Mouse (Mus musculus): Measurements from ENCODE around the gene Mchr1.
"Not testable (repeated sequence)": the region's sequence is repeated elsewhere in the genome, so short reads cannot be mapped to it uniquely, and the experiment has no call there.

The Mchr1 gene

DNA sequence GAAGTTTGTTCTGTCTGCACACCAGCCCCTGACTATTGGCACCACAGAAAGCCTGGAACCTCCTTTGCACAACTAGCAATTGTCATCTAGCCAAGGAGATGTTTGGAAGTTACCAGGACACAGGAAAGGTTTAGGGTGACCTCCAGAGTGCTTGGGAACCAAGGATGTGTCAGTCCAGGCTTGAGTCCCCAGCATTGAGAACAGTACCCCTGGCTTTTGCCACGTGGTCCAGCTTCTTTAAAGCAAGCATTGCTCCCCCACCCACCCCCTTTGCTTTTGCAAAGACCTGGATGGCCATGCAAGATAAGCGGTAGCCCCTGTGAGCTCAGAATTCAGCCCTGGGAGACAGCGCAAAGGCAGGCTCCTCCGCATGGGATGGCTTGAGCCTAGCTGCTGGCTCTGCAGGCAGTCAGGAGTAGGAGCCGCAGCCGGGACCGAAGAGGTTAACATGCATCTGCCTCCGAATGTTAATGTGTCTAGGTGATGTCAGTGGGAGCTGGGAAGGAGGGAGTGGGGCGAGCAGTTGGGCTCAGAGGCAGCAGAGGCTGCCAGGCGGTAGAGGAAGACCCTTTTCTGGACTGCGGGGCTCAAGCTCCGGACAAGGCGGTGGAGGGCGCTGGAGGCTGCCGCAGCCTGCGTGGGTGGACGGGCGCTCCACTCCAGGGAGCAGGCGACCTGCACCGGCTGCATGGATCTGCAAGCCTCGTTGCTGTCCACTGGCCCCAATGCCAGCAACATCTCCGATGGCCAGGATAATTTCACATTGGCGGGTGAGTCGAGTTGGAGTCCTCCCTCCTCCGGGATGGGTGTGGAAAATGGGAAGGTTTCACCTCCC, at the start of gene Mchr1:
TSS of gene Mchr1 (plus strand) at position 414 of the 835 bp plus-strand sequence.
- in situ Hi-C loops (cut with MboI, MseI): loop anchor here (10.0 kb wide), 2 partner anchors 339 to 1619 kb away; no protein-coding TSS in a partner anchor

DNA sequence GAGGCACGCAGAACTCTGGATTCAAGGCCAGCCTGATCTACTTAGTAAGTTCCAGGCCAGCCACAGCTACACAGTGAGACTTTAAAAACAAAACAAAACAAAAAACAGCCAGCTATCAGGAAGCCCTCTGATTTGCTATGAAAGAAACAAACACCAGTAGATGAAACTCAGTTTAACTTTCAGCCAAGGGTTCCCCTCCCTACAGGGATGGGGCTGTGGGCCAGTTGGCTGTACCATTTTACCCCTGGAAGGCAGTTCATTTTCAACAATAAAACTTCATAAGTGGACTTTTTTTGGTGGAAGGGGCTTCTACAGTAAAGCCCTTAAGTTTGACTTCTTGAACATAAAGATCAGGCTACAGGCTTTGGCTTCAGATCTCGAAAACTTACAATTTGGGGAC, 46.2 kb upstream of the Mchr1 start:
- in situ Hi-C loops (cut with MboI, MseI): no loop called here

DNA sequence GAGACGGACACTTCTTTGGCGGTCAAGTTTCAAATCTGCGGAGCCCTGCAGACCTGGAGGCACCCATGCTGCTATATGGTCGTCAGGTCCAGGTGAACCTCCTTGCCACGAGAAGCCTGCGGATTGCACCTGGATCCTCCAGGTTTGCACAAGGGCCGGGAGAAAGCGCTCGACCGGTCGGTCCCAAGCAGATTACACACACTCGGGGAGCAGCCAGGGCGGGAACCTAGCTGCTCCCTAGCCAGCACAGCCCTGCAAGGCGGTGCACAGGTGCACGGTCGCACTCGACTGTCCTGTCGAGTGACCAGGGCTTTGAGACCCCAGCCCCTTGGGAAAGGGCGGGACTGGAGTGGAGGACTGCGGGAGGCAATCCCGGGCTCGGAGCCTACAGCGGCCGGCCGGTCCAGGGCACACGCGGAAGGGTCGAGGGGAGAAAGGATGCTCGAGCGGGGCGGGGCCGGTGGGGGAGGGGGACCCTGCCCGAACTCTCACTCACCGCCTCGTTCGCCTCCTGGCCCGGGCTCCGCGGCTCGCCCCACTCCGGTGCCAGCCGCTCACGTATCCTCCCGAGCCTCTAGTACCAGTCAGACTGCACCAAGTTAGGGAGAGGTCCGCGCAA, 45.2 kb upstream of the Mchr1 start:
- in situ Hi-C loops (cut with MboI, MseI): no loop called here

DNA sequence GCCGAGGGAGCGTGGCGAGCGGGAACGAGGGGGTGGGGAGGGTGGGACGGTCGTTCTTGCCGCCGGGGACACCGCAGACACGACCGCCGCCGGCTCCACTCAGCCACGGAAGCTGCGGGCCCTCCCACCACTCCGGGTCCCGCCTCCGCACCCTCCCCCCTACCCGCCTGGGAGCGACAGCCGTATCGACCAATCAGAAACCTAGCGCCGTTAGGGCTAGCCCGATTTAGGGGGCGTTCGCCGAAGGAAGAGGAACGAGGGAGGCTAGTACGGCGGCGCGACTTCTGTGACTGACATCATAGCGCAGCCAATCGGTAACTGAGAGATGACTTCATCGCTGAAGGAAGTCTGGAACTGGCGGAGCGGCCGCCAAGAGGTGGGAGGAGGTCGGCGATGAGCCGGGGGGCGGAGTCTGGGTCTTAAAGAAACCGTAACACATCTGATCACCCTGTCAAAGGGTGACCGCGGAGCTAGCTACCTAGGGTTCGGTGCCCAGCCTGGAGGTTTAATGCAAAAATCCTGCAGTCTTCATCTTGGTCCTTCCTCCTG, 44.6 kb upstream of the Mchr1 start, which contains the start of gene Mrtfa:
TSS of gene Mrtfa (minus strand) at position 128 of the 549 bp plus-strand sequence.
- in situ Hi-C loops (cut with MboI, MseI): no loop called here

DNA sequence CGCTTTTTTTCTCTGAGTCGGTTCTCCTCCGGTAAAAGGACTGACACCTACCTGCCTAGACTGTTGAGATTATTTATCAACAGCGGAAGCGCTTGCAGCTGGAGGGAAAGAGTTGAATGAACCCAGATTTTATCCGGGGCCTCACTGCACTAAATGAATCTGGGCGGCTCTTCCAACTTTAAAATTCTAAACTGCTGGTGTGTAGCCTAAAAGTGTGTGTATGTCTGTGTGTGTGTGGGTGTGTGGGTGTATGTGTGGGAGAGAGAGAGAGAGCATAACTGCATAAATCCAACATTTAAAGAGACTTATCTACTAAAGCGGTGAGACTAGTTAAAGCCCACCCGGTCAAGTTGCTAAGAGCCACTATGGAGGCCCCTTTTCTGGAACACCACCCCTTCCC, 44.0 kb upstream of the Mchr1 start:
- in situ Hi-C loops (cut with MboI, MseI): no loop called here

DNA sequence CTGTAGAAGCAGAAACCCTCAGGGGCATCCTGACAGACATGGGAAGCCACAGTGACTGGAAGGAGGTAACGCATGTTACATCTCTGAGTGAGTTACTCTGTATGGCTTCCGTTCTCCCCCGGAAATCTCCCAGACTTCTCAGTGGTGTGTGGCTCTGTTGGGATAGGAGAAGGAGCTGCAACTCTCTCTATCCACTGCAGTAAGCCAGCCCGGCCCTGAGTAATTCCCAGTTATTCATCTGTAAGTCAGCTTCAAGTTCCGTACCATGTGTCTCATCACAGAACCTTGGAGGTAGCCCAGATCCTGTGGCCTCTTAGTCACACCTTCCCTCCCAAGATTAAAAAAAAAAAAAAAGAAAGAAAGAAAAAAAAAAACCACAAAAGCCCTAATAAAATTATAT, 43.0 kb upstream of the Mchr1 start:
- in situ Hi-C loops (cut with MboI, MseI): no loop called here

DNA sequence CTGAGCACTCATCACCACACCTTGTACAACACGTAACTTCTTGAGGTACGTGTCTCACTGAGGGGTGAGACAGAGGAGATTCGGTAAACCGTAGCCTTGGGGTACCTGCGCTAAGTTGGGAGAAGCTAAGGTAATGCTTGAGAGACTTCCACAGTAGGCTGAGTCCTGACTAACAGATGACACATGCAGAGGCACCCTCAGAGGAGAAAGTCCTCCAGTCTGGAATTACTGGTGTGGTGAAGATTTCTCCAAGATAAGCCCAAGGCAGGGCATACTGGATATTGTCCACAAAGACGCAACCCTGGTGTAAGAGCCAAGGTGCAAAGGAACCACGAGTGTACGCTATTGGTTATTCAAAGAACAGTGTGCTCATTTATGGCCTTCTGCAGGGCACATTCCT, 42.4 kb upstream of the Mchr1 start:
- in situ Hi-C loops (cut with MboI, MseI): no loop called here

DNA sequence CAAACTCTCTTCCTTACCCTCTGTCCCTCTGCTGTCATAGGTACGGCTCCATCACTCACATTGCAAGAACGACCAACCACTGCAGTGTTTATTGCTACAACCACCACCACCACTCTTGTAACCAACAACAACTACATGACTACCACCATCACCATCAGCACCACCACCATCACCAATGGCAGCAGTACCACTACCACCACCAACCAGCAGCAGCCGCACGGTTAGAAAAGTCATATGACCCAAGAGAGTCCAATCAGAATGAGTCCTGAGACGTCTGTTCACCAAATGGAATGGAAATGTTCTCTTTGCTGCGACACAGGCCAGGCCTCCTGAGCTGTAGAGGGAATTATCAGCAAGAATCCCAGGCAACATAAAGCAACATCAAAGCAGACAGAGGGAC, 40.5 kb upstream of the Mchr1 start:
- in situ Hi-C loops (cut with MboI, MseI): loop anchor here (5.0 kb wide), 1 partner anchor 122 kb away; no protein-coding TSS in a partner anchor

DNA sequence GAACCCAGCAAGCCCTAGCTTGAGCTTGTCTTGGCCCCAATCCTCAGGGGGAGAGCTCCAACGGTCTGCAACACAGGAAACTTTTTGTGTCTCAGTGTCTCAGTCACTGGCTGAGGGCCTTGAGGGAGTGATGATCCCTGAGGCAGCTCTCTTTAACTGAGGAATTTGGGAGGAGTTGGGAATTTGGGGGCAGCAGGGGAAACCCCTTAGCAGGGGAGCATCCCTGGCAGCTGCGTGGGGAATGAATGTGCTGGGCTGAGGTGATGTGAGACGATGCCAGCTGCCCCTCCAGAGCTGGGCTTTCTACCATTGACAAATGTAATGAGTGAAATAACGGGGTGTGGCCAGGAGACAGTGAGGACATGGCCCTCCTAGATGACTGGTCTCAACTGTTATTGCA, 39.9 kb upstream of the Mchr1 start:
- in situ Hi-C loops (cut with MboI, MseI): loop anchor here (5.0 kb wide), 1 partner anchor 123 kb away; no protein-coding TSS in a partner anchor

DNA sequence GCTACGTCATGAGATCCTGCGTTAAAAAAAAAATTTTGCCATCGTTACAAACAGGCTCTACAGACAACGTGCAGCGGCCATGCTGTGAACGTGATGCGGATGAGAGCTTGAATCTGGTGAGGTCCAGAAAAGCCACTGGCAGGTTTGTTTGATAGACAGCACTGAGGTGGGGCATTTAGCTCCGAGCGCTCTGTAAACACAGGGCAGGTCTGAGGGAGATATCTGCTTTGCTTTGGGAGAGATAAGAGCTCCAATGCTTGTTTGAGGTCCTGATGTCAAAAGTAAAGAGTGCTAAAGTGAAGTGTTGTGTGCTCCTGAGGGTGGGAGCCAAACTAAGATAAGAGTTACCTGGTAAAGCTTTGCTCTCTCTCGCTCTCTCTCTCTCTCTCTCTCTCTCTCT, 38.1 kb upstream of the Mchr1 start:
- in situ Hi-C loops (cut with MboI, MseI): loop anchor here (5.0 kb wide), 1 partner anchor 125 kb away; no protein-coding TSS in a partner anchor

DNA sequence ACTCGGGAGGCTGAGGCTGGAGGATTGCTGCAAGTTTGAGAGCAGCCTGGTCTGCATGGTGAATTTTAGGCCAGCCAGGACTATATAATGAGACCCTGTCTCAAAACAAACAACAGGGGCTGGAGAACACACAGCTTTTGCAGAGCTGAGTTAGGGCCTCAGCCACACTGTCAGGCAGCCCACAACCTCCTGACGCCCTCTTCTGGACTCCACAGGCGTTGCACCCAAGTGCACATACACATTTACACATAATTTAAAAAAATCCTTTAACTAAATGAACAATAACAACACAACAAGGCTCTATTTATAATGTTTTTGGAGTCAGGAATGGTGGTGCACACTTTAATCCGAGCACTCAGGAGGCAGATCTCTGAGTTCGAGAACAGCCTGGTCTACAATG, 36.9 kb upstream of the Mchr1 start:
- in situ Hi-C loops (cut with MboI, MseI): loop anchor here (5.0 kb wide), 1 partner anchor 126 kb away; no protein-coding TSS in a partner anchor

DNA sequence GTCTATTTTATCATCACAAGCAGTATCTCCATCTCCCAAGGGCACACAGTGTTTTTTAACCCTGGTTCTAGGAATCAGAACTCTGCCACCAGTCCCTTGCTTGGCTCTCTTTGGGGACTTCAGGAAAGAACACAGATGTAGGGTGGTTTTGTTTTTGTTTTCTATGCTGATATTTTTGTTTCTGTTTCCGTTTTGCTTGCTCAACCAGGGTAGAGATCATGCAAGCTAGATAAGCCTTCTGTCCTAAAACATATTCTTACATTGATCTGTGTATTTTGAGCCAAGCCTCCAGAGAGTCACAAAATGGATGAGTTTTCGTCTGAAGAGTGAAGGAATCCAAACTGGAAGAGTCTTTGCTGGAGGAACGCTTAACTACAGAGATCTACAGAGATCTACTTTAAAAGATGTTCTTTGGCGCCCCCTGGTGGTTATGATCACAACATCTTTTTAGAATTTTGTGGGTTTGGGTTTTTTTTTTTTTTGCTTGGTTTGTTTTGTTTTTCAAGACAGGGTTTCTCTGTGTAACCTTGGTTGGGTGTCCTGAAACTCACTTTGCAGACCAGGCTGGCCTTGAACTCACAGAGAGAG, 35.8 kb upstream of the Mchr1 start:
- in situ Hi-C loops (cut with MboI, MseI): loop anchor here (5.0 kb wide), 1 partner anchor 127 kb away; no protein-coding TSS in a partner anchor

DNA sequence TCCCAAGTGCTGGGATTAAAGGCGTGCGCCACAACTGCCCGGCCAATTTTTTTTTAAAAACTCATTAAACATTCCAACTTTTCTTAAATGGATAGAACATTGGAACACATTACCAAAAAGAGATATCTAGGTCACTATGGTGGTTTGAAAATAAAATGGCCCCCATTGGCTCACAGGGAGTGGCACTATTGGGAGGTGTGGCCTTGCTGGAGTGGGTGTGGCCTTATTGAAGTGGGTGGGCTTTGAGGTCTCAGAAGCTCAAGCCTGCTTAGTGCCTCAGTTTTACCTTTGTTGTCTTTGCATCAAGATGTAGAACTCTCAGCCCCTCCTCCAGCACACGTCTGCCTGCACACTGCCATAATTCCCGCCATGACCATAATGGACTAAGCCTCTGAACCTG, 32.8 kb upstream of the Mchr1 start:
- in situ Hi-C loops (cut with MboI, MseI): no loop called here

DNA sequence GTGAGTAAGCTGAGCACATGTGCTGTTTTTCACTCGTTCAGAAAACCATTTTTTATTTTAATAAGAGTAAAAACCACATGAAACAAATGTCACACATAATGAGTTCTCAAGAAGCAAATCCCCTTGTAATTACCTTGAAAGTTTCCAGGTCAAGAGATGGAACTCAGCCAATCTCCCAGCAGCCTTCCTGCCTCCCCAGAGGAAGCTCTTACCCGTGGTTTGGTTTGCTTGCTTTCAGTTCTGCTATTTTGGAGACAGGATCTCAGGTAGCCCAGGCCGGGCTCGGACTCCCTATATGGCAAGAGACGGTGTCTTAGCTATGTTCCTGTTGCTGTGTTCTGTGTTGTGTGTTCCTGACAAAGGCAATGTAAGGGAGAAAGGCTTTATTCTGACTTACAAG, 24.8 kb upstream of the Mchr1 start:
- in situ Hi-C loops (cut with MboI, MseI): no loop called here

DNA sequence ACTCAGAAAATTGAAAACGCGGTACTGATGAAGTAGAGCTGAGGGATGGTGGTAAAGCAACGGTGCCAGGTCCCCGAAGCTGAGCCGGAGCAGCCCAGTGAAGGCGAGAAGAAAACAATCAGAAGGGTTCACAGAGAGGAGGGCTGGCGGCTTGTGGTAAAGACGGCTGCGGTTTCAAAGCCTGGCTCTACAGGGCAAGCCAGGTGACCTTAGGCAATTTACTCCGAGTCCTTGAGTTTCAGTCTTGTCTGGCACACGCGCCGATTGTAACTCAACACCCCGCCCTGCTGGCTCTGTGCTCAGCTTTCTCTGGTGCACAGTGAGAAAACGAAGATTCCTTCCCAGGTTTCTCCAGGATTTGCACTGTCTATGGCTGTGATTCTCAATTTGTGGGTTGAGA, 22.3 kb upstream of the Mchr1 start:
- in situ Hi-C loops (cut with MboI, MseI): no loop called here

DNA sequence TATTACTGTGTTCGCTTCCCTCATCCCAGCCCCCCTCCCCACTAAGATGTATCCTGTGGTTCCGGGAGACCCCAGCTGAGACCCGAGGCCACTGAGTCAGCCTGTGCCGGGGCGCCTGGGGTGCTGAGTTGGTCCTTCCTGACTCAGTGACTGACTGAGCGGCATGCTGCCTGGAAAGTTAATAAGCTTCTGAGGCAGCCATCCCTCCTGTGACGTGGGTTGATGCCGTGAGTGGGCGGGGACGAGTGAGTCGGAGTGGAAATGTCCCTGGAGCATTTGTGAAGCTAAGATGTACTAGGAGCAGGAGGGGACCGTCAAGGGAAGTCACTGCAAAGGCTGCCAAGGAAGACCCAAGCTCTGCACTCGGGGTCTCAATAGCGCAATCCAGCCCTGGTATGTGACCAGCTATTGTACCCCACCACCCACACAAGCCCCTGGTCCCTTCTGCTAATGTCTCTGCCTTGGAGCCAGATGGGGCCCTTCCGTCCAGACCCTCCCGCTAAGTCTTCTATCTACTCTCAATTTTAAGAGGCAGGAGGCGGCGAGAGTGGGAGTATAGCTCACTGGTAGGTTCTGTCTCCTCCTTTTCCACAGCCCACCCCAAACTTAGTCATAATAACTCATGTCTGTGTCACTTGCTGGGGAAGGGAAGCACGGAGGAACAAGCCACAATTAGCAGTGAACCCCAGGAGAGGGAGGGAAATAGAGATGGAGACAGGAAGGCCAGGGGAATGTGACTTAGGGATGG, 18.2 kb upstream of the Mchr1 start:
- in situ Hi-C loops (cut with MboI, MseI): no loop called here

DNA sequence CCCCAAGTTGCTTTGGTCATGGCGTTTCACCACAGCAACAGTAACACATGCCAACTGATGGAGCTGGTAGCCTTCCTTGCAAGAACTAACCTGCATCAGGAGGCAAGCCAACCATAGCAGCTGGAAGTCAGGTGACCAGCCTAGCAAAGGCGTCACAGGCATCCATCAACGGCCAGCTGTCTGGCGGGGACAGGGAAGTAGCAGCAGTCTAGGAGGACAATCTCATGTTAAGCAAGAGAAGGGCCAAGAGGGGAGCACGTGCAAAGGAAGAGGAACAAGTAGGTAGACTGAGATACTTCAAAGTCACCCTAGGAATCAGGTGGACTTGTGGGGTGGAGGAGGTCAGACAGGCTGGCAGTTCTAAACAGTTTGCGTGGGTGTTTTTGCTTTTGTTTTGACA, 16.2 kb upstream of the Mchr1 start:
- in situ Hi-C loops (cut with MboI, MseI): no loop called here

DNA sequence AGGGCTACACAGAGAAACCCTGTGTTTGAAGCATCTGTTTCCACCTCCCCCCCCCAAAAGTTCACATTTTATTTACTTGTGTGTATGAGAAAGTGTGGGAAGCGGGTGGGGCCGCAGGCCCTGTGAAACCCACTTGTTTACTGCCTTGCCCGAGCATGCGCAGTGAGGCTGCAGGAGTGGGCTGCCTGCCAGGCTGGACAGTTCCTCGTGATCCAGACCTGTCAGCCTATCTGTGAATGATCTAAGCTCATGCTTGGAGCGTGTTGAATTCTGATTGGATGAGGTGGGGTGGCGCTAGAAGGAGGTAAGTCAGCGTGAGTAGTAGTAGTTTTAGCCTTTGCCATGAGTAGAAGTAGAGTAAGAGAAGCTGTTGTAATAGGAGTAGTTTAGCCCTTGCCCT, 15.2 kb upstream of the Mchr1 start:
- in situ Hi-C loops (cut with MboI, MseI): not testable (repeated sequence)

DNA sequence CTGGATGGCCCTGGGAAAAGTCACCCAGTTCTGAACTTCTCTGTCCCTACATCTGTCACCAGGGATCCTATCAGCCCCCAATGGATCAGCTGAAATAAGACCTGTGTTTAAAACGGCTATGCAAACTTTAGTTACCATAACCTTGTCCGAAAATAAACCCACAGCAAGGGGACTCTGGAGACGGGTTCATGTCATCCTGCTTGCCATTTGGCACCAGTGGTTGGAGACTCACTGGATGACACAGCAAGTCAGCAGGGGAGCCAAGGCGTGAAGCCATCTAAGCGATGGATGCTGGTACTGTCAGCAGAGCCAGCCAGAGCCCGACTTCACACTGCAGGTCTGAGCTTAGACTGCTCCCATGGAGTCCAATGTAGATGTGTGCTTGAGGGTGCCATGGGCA, 13.9 kb upstream of the Mchr1 start:
- in situ Hi-C loops (cut with MboI, MseI): no loop called here

DNA sequence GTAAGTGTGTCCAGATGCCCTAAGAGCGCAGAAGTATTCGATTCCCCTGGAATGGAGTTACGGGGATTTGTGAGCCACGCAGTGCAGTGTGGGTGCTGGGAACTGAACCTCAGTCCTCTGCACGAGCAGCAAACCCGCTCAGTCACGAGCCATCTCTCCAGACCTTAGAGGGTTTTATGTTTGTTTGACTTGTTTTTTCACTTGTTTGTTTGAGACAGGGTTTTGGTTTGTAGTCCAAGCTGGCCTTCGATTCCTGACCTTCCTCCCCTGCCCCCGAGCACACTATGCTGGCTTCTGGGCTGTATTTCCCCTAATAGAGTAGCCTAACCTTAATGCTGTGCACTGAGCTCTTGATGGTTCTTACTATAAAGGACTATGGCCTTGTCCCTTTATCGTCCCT, 10.3 kb upstream of the Mchr1 start:
- in situ Hi-C loops (cut with MboI, MseI): no loop called here

DNA sequence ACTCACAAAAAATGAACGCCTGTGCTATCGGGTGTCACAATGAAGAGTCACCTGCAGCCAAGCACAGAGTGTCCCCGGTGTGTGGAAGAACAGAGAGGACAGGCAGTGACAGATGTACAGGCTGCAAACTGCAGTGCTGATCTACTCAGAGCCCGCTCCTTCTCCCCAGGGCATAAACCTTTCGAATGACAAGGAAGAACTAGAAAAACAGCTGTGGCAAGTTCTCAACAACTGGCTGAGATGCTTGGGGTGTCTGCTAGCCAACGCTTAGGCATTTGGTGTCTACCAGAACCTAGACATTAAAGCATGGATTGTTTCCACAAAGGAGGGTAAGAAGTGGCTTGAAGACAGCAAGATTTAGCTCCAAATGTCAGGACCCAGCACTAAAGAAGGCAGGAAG, 9.6 kb upstream of the Mchr1 start:
- in situ Hi-C loops (cut with MboI, MseI): no loop called here
